Mouse (Mus musculus): ENCODE measurements at regions not wholly inside any gene's neighbourhood (a gene's known extent, or its start where the extent isn't known, plus 50 kb on each side); places are given as distances from the start of the nearest gene placed in this dataset.

GRCm38 (mm10) chr9:43571086-43571485 lies 172.7 kb upstream of the Nectin1 start:
- TF ChIP-seq EP300 (IDR thresholded peaks at IDR 0.05; ENCODE audit: insufficient read depth, low read depth, low read length) (no peak), CTCF (IDR thresholded peaks at IDR 0.05; ENCODE audit: low read depth, low read length) (no peak), POLR2A (IDR thresholded peaks at IDR 0.05; ENCODE audit: insufficient read depth, low read length) (no peak)
- Histone ChIP-seq H3K4me1 (ENCODE audit: control insufficient read depth, insufficient read depth, low read length) (no peaks in the 10 kb centered on the region), H3K4me3 (ENCODE audit: low read depth, low read length) (no peak overlapping the region), H3K27ac (ENCODE audit: insufficient read depth, low read length) (no peak overlapping the region), H3K9me3 (replicated peaks; ENCODE audit: control insufficient read depth, insufficient read depth, low read length, poor library complexity, severe bottlenecking) (no peaks in the 10 kb centered on the region), H3K9ac (ENCODE audit: low read depth, poor library complexity, severe bottlenecking) (no peak overlapping the region), H3K27me3 (ENCODE audit: control insufficient read depth, insufficient read depth, low read length, poor library complexity, severe bottlenecking) (no peaks in the 10 kb centered on the region), H3K36me3 (ENCODE audit: control insufficient read depth, insufficient read depth, low read length, poor library complexity, severe bottlenecking) (no peaks in the 10 kb centered on the region)

- Histone ChIP-seq H3K9ac (ENCODE audit: low read depth, poor library complexity, severe bottlenecking) (no peak overlapping the region), H3K9me3 (replicated peaks; ENCODE audit: control insufficient read depth, insufficient read depth, low read length, poor library complexity, severe bottlenecking) (no peaks in the 10 kb centered on the region), H3K27me3 (ENCODE audit: control insufficient read depth, insufficient read depth, low read length, poor library complexity, severe bottlenecking) (no peaks in the 10 kb centered on the region), H3K4me3 (ENCODE audit: low read depth, low read length) (no peak overlapping the region), H3K27ac (ENCODE audit: insufficient read depth, low read length) (no peak overlapping the region), H3K36me3 (ENCODE audit: control insufficient read depth, insufficient read depth, low read length, poor library complexity, severe bottlenecking) (no peaks in the 10 kb centered on the region), H3K4me1 (ENCODE audit: control insufficient read depth, insufficient read depth, low read length) (peaks cover 2% of the 10 kb centered on the region)
- TF ChIP-seq EP300 (IDR thresholded peaks at IDR 0.05; ENCODE audit: insufficient read depth, low read depth, low read length) (no peak), CTCF (IDR thresholded peaks at IDR 0.05; ENCODE audit: low read depth, low read length) (no peak), POLR2A (IDR thresholded peaks at IDR 0.05; ENCODE audit: insufficient read depth, low read length) (no peak)
Observed at GRCm38 (mm10) chr9:43575659-43576058, 168.1 kb upstream of the Nectin1 start.

GRCm38 (mm10) chr9:43580653-43581052 lies 163.1 kb upstream of the Nectin1 start:
- Histone ChIP-seq H3K9ac (ENCODE audit: low read depth, poor library complexity, severe bottlenecking) (no peak overlapping the region), H3K4me1 (ENCODE audit: control insufficient read depth, insufficient read depth, low read length) (peaks cover 2% of the 10 kb centered on the region), H3K27ac (ENCODE audit: insufficient read depth, low read length) (no peak overlapping the region), H3K9me3 (replicated peaks; ENCODE audit: control insufficient read depth, insufficient read depth, low read length, poor library complexity, severe bottlenecking) (no peaks in the 10 kb centered on the region), H3K27me3 (ENCODE audit: control insufficient read depth, insufficient read depth, low read length, poor library complexity, severe bottlenecking) (no peaks in the 10 kb centered on the region), H3K36me3 (ENCODE audit: control insufficient read depth, insufficient read depth, low read length, poor library complexity, severe bottlenecking) (no peaks in the 10 kb centered on the region), H3K4me3 (ENCODE audit: low read depth, low read length) (no peak overlapping the region)
- TF ChIP-seq CTCF (IDR thresholded peaks at IDR 0.05; ENCODE audit: low read depth, low read length) (no peak), EP300 (IDR thresholded peaks at IDR 0.05; ENCODE audit: insufficient read depth, low read depth, low read length) (no peak), POLR2A (IDR thresholded peaks at IDR 0.05; ENCODE audit: insufficient read depth, low read length) (no peak)

- no peaks in the 10 kb centered on the region for H3K27me3 ChIP-seq (ENCODE audit: control insufficient read depth, insufficient read depth, low read length, poor library complexity, severe bottlenecking)
- no peaks in the 10 kb centered on the region for H3K4me1 ChIP-seq (ENCODE audit: control insufficient read depth, insufficient read depth, low read length)
- TF ChIP-seq EP300 (IDR thresholded peaks at IDR 0.05; ENCODE audit: insufficient read depth, low read depth, low read length): no peak
Observed at GRCm38 (mm10) chr9:43585616-43586015, 158.2 kb upstream of the Nectin1 start.

GRCm38 (mm10) chr9:43593236-43593635 lies 150.5 kb upstream of the Nectin1 start:
- TF ChIP-seq EP300 (IDR thresholded peaks at IDR 0.05; ENCODE audit: insufficient read depth, low read depth, low read length): no peak
- TF ChIP-seq POLR2A (IDR thresholded peaks at IDR 0.05; ENCODE audit: insufficient read depth, low read length): no peak
- TF ChIP-seq CTCF (IDR thresholded peaks at IDR 0.05; ENCODE audit: low read depth, low read length): no peak
- Histone ChIP-seq H3K4me3 (ENCODE audit: low read depth, low read length) (no peak overlapping the region), H3K27ac (ENCODE audit: insufficient read depth, low read length) (no peak overlapping the region), H3K9me3 (replicated peaks; ENCODE audit: control insufficient read depth, insufficient read depth, low read length, poor library complexity, severe bottlenecking) (no peaks in the 10 kb centered on the region), H3K4me1 (ENCODE audit: control insufficient read depth, insufficient read depth, low read length) (no peaks in the 10 kb centered on the region), H3K27me3 (ENCODE audit: control insufficient read depth, insufficient read depth, low read length, poor library complexity, severe bottlenecking) (no peaks in the 10 kb centered on the region), H3K9ac (ENCODE audit: low read depth, poor library complexity, severe bottlenecking) (no peak overlapping the region), H3K36me3 (ENCODE audit: control insufficient read depth, insufficient read depth, low read length, poor library complexity, severe bottlenecking) (no peaks in the 10 kb centered on the region)

More at GRCm38 (mm10) chr9:43585616-43586015, 158.2 kb upstream of the Nectin1 start:
- Histone ChIP-seq H3K9ac (ENCODE audit: low read depth, poor library complexity, severe bottlenecking) (no peak overlapping the region), H3K36me3 (ENCODE audit: control insufficient read depth, insufficient read depth, low read length, poor library complexity, severe bottlenecking) (no peaks in the 10 kb centered on the region), H3K9me3 (replicated peaks; ENCODE audit: control insufficient read depth, insufficient read depth, low read length, poor library complexity, severe bottlenecking) (no peaks in the 10 kb centered on the region), H3K27ac (ENCODE audit: insufficient read depth, low read length) (no peak overlapping the region), H3K4me3 (ENCODE audit: low read depth, low read length) (no peak overlapping the region)

GRCm38 (mm10) chr9:43594814-43595213 lies 149.0 kb upstream of the Nectin1 start:
- H3K27ac ChIP-seq (ENCODE audit: insufficient read depth, low read length): no peak overlapping the region
- no peaks in the 10 kb centered on the region for H3K27me3 ChIP-seq (ENCODE audit: control insufficient read depth, insufficient read depth, low read length, poor library complexity, severe bottlenecking)
- H3K4me1 ChIP-seq (ENCODE audit: control insufficient read depth, insufficient read depth, low read length): no peaks in the 10 kb centered on the region
- TF ChIP-seq POLR2A (IDR thresholded peaks at IDR 0.05; ENCODE audit: insufficient read depth, low read length) (no peak), EP300 (IDR thresholded peaks at IDR 0.05; ENCODE audit: insufficient read depth, low read depth, low read length) (no peak), CTCF (IDR thresholded peaks at IDR 0.05; ENCODE audit: low read depth, low read length) (no peak)
- no peaks in the 10 kb centered on the region for H3K36me3 ChIP-seq (ENCODE audit: control insufficient read depth, insufficient read depth, low read length, poor library complexity, severe bottlenecking)
- H3K9ac ChIP-seq (ENCODE audit: low read depth, poor library complexity, severe bottlenecking): no peak overlapping the region
- no peaks in the 10 kb centered on the region for H3K9me3 ChIP-seq (replicated peaks; ENCODE audit: control insufficient read depth, insufficient read depth, low read length, poor library complexity, severe bottlenecking)
- no peak overlapping the region for H3K4me3 ChIP-seq (ENCODE audit: low read depth, low read length)
